Mouse (Mus musculus) olfactory bulb, adult 2 months (tissue): ENCODE results near the gene Galnt10. TPM values are rescaled to one million over a fixed set of nuclear protein-coding genes. Genes with fewer than 3 reads are reported as not detected.

Source experiments
- H3K27ac ChIP-seq: fragments of 200-500 bp; 2 replicates; pipeline ENCODE4 v1.5.1; 2012; ENCODE audit warnings: low read depth, low read length; ENCODE audit not compliant: insufficient read depth
- H3K4me1 ChIP-seq: fragments of 200-500 bp; 2 replicates; pipeline ENCODE4 v1.6.1; 2012; ENCODE audit warnings: low read length; ENCODE audit not compliant: control insufficient read depth, insufficient read depth
- H3K4me3 ChIP-seq: fragments of 200-500 bp; 2 replicates; pipeline ENCODE4 v1.5.1; 2012; ENCODE audit warnings: mild to moderate bottlenecking, low read depth, low read length, moderate library complexity; ENCODE audit not compliant: insufficient read depth
- CTCF ChIP-seq: fragments of 200-500 bp; IDR thresholded peaks from 2 replicates; pipeline ENCODE4 v1.5.1; 2012; ENCODE audit warnings: low read depth, mild to moderate bottlenecking, low read length, moderate library complexity; ENCODE audit not compliant: insufficient read depth
- POLR2A ChIP-seq: fragments of 200-500 bp; IDR thresholded peaks from 2 replicates; pipeline ENCODE4 v1.6.1; 2012; ENCODE audit warnings: mild to moderate bottlenecking, low read depth, low read length, moderate library complexity; ENCODE audit not compliant: insufficient read depth
- WGBS: fragments of 180-500 bp; shearing (Covaris S2); methylation state at CpG from one replicate; pipeline ENCODE4 v1.1.7; 2018; 5-methylcytosine and 5-hydroxymethylcytosine counted together
- polyA plus RNA-seq: library from polyadenylated mRNA; stranded (reverse); fragments of >200 nt; gene quantifications from 2 replicates; pipeline ENCODE4 v1.2.4, GENCODE M21; 2012; ENCODE audit warnings: low replicate concordance; ENCODE audit not compliant: missing spikeins, insufficient read depth, insufficient read length

Gene Galnt10
- polyA plus RNA-seq, 1 experiment: not detected

DNA sequence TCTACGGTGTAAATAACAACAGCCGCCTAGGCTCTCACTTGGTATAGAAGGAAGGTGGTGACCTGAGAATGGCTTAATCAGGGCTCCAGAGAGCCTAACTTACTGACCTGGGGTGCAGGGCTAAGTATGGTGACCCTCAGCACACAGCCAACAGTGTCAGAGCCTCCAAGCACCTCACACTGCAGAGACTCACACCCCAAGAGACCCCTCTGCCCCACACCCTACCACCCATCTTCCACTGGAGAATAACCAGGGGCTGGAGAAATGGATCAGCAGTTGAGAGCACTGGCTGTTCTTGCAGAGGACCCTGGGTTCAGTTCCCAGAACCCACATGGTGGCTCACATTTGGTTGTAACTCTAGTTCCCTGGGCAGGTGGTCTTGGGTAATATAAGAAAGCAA lies 12.2 kb upstream of the Galnt10 start:
- 97% methylated on average over 2 of the region's 2 CpGs for WGBS
- TF ChIP-seq CTCF (no peak), POLR2A (no peak)
- Histone ChIP-seq H3K4me3 (no peak overlapping the region), H3K4me1 (no peaks in the 10 kb centered on the region), H3K27ac (no peak overlapping the region)

DNA sequence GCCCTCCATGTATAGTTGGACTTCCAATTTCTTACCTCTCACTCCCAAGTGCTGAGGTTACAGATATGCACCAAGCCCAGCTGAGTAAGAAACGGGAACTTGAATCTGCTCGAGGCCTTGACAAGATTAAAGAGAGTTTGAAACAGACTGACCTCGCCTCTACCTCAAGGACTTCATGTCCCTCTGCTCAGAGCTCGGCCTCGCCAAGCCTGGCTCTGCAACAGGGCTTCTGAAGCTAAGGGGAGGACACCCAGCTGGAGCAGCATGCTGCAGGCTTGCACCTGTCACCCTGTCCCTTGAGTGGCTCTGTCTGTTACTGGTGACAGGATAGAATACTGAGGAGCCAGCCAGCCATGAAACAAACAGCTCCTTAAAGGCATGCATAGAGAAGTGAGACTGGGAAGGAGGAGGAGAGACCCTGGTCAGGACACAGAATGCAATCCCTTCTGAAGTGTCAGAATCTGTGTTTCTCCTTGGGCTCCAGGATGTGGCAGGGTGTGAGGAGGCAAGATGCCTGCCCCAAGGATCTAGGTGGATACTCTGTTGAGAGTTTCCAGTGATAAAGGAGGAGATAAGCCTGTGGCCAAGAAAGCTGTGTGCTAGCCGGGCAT lies 11.2 kb upstream of the Galnt10 start:
- Histone ChIP-seq H3K4me3 (no peak overlapping the region), H3K27ac (no peak overlapping the region), H3K4me1 (no peaks in the 10 kb centered on the region)
- 88% methylated on average over 6 of the region's 6 CpGs for WGBS
- TF ChIP-seq CTCF (no peak), POLR2A (no peak)

GRCm38 (mm10) chr11:57635148-57635547 lies 10.1 kb upstream of the Galnt10 start:
- TF ChIP-seq POLR2A (no peak), CTCF (no peak)
- no peak overlapping the region for H3K4me3 ChIP-seq
- 35% methylated on average over 9 of the region's 9 CpGs for WGBS
- no peaks in the 10 kb centered on the region for H3K4me1 ChIP-seq
- H3K27ac ChIP-seq: no peak overlapping the region

GRCm38 (mm10) chr11:57643691-57644090 lies 1.6 kb upstream of the Galnt10 start:
- 79% methylated on average over 2 of the region's 2 CpGs for WGBS
- TF ChIP-seq POLR2A: no peak
- no peak for TF ChIP-seq CTCF

DNA sequence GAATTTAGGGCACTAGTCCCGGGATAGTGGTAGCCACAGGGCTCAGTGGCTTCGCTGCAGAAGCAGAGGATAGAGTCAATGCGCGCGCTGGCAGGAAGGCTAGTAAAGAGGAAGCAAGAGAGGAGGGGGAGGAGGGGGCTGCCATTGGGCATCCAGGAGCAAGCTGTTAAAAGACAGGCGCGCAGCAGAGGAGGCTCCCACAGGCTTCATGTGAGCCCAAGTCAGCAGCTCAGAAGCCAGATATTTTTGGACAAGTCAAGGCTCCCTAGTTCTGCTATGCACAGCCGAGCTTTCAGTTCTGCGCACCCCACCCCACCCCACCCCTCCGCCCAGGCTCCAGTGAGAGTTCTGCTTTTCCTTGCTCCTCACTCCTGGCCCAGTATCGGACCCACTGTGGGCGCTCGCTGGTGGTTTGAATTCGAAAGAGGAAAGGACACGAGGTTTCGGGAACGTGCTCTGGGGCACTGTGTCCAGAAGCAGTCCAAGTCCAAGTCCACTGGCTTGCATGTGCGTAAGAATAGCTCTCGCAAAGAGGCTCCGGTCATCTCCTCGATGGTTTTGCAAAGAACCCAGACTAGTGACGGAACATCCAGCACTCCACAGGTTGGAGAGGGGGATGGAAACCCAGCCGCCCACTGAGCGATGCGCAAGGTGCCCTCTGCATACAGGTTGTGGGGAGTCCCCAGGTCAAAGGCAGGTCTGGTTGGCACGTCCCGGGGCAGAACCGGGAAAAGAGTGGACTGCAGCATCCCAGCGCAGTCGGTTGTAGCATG lies 811 bp upstream of the Galnt10 start:
- WGBS: 3% methylated on average over 30 of the region's 30 CpGs
- H3K4me1 ChIP-seq: peaks cover 11% of the 10 kb centered on the region
- peak overlapping the region; percentile 77 for H3K4me3 ChIP-seq
- no peak for TF ChIP-seq POLR2A
- H3K27ac ChIP-seq: no peak overlapping the region

More at GRCm38 (mm10) chr11:57643691-57644090, 1.6 kb upstream of the Galnt10 start:
- Histone ChIP-seq H3K27ac (no peak overlapping the region), H3K4me1 (peaks cover 9% of the 10 kb centered on the region; the same call in 1 of the 2 replicates), H3K4me3 (no peak overlapping the region)

DNA sequence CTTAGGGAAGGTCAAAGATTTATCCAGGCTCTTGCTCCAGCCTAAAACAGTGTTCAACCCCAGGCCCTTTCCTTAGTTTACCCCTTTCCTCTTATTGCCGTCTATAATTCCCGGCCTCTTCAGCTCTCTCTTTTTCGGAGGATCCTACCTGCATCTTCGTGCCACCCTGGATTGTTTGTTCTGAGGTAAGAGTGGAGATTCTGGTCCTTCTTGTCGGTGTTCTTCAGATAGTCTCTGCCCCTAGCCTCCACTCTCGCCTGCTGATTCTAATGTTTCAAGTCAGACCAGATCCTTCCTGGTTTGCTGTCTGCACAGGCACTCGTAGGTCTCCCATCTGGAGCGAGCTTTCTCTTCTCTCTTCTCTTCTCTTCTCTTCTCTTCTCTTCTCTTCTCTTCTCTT lies 605 bp downstream of the Galnt10 start:
- 28% methylated on average over 8 of the region's 8 CpGs for WGBS
- Histone ChIP-seq H3K4me1 (peaks cover 17% of the 10 kb centered on the region), H3K27ac (no peak overlapping the region), H3K4me3 (peak overlapping the region; percentile 77)
- TF ChIP-seq POLR2A: no peak
- TF ChIP-seq CTCF: no peak

DNA sequence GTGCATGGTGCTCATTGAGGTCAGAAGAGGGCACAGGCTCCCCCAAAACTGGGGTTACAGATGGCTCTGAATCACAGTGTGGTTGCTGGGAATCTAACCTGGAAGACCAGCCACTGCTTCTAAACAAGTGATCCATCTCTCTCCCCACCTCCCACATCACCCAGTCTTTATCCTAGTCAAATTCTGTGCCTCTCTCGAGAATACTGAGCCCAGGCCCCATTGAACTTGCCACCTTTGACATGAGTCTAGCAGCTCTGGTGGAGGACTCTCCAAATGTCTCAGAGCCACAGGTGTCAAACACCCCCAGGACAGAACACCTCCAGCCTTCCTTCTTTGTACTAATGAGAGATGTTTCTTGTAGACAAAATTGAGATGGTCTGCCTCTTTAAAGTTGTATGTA lies 1.2 kb downstream of the Galnt10 start:
- Histone ChIP-seq H3K4me1 (peaks cover 23% of the 10 kb centered on the region), H3K4me3 (peak overlapping the region; percentile 29), H3K27ac (no peak overlapping the region)
- TF ChIP-seq CTCF (no peak), POLR2A (no peak)
- WGBS: 57% methylated on average over 1 of the region's 1 CpGs

DNA sequence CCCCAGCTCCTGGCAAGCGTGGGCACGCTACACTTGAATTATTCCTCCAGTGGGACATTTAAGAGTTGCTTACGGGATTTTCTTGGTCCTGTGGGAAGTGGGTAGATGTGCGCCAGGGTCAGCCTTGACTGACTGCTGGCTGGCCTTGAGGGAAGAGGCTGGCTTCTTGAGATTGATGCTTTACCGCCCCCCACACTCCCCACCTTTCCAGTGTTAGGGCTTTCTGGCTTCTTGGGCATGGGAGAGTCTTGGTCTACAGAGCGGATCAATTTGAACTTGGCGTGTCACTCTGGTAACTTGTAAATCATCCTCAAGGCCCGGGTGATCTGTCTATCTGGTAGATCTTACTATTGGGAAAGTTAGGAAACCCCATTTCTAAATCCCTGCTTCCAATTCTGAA lies 1.7 kb downstream of the Galnt10 start:
- H3K4me3 ChIP-seq: peak overlapping the region; percentile 29; the same call in 1 of the 2 replicates
- H3K27ac ChIP-seq: no peak overlapping the region
- no peak for TF ChIP-seq POLR2A
- TF ChIP-seq CTCF: no peak
- H3K4me1 ChIP-seq: peaks cover 28% of the 10 kb centered on the region
- 81% methylated on average over 8 of the region's 8 CpGs for WGBS

GRCm38 (mm10) chr11:57647446-57647845 lies 2.2 kb downstream of the Galnt10 start:
- no peak overlapping the region for H3K4me3 ChIP-seq
- H3K4me1 ChIP-seq: peaks cover 33% of the 10 kb centered on the region
- no peak overlapping the region for H3K27ac ChIP-seq
- WGBS: 71% methylated on average over 5 of the region's 5 CpGs
- TF ChIP-seq POLR2A: no peak
- TF ChIP-seq CTCF: no peak
